Mouse (Mus musculus) spleen, postnatal 36 days (tissue): ENCODE measurements around the gene 2310034G01Rik.

Experiments used
- DNase-seq, 2 experiments: peaks; one replicate each; pipeline ENCODE4 v3.0.0; 2022; ENCODE audit warnings: low spot score in 2 of 2, mixed read lengths in 1 of 2

Gene 2310034G01Rik

GRCm38 (mm10) chr19:46314872-46315742 lies 35.0 kb downstream of the 2310034G01Rik start:
- DNase-seq, result peak in 1 of 2 experiments; percentile 66

DNA sequence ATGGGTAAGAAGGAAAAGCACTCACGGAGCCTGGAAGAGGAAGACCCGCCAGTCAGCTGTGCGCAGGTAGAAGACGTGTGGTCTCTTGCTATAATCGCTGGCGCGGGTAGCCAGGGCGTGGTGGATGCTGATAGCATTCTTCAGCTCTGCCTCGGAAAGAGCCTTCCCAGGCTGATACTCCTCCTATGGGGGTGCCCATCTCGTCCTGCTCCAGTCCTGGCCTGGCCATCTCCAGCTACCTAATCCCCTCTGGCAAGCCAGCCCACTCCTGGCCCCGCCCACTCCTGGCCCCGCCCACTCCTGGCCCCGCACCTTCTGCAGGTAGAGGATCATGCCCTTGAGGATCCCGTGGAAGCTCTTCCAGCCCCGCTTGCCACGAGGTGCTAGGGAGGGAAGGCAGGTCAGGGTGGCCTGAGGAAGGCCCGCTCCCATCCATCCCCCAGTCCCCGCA lies 35.9 kb downstream of the 2310034G01Rik start:
- peak in 1 of 2 experiments; percentile 48 for DNase-seq

DNA sequence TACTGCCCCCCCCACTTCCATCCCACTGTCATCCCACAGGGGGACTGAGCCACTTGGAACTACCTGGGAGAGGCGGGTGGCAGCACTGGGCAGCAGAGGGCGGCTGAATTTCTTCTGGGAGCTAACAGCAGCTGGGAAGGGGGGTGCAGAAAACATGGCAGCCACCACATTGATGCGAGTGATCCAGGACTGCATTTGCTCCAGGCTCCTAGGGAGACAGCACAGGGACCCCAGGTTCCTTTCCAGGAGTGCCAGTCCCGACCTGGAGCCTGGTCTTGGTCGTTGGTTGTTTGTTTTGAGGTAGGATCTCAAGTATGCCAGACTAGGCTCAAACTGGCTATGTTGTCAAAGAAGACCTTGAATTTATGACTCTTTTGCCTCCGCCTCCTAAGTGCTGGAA lies 36.5 kb downstream of the 2310034G01Rik start:
- DNase-seq, result peak in 1 of 2 experiments; percentile 4

DNA sequence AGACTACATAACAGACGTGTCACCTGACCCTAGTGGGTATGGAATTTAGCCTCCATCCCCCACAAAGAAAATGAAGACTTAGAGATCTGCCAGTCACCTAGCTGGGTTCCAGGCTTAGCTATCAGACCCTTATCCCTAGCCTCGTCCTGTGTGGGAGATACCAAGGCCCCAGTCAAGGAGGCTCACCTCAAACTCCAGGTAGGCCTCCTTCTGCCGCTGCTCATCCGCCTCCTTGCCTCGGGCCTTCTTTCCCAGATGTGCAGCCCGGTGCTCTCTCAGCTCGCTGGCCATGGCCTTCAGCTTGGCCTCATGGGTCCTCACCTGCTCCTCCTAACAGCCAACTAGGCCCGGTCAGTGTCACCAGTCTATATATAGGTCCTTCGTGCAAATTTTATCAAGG lies 37.0 kb downstream of the 2310034G01Rik start:
- DNase-seq, result no peak

DNA sequence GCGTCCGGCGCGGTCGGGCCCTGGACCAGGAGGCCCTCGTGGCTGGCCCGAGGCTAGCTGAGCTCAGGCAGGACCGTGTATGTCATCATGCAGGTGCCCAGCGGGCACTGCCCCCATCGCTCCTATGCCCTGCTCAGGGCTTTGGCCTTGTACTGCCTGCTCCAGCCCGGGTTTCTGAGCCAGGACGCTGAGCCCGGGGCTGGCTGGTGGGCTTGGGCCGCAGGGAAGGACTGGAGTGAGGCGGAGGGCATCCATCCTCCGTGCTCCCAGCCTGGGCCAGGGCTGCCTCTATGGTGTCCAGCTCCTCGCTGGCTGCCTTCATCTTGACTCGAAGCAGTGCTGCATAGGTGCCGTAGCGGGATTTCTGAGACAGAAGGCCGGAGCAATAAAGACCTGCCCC lies 37.5 kb downstream of the 2310034G01Rik start:
- no peak for DNase-seq

DNA sequence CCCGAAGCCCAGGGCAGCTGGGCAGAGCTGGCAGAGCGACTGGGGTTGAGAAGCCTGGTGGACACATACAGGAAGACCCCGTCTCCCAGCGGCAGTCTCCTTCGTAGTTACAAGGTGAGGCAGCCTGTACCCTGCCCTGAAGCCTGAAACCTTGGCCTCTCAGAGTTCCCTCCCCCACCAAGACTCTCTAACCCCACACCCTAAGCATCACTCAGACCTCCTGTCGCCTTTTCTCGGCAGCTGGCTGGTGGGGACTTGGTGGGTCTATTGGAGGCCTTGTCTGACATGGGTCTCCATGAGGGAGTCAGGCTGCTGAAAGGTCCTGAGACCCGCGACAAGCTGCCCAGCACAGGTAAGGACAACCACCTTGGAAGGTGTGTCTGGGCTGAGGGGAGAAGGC lies 38.8 kb downstream of the 2310034G01Rik start:
- DNase-seq, result no peak

- no peak for DNase-seq
Observed at GRCm38 (mm10) chr19:46310312-46310865, 39.7 kb downstream of the 2310034G01Rik start.

DNA sequence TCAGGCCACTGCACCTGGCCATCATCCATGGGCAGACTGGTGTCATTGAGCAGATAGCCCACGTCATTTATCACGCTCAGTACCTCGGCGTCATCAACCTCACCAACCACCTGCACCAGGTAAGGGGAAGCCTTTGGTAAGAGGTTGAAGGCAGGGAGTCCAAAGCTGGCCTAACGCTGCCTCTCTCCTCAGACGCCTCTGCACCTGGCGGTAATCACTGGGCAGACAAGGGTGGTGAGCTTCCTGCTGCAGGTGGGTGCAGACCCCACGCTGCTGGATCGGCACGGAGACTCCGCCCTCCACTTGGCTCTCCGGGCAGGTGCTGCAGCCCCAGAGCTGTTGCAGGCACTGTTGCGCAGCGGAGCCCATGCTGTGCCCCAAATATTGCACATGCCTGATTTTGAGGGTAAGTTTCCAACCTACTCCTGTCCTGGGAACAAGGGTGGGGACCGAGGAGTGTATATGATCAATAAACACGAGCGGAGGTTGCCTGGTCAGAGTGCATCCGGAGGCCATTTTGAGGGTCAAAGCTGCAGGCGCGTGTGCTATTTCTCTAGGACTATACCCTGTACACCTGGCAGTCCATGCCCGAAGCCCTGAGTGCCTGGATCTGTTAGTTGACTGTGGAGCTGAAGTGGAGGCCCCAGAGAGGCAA lies 40.3 kb downstream of the 2310034G01Rik start:
- no peak for DNase-seq

GRCm38 (mm10) chr19:46308706-46309435 lies 41.2 kb downstream of the 2310034G01Rik start:
- DNase-seq, result peak; percentile 77 to 78

GRCm38 (mm10) chr19:46308303-46308702 lies 41.8 kb downstream of the 2310034G01Rik start:
- no peak for DNase-seq

GRCm38 (mm10) chr19:46307781-46308180 lies 42.3 kb downstream of the 2310034G01Rik start:
- no peak for DNase-seq

- DNase-seq, result no peak
Observed at GRCm38 (mm10) chr19:46306751-46307289, 43.3 kb downstream of the 2310034G01Rik start.

- no peak for DNase-seq
Observed at GRCm38 (mm10) chr19:46306268-46306610, 43.9 kb downstream of the 2310034G01Rik start.

GRCm38 (mm10) chr19:46305432-46306267 lies 44.5 kb downstream of the 2310034G01Rik start:
- peak; percentile 91 to 92 for DNase-seq

GRCm38 (mm10) chr19:46304908-46305333 lies 45.2 kb downstream of the 2310034G01Rik start:
- DNase-seq, result no peak

- peak; percentile 97 for DNase-seq
Observed at GRCm38 (mm10) chr19:46304216-46304841, 45.8 kb downstream of the 2310034G01Rik start, which contains the start of gene Nfkb2. TSS of gene Nfkb2 (plus strand) at chr19:46304320.

- no peak for DNase-seq
Observed at GRCm38 (mm10) chr19:46303251-46304215, 46.6 kb downstream of the 2310034G01Rik start.

GRCm38 (mm10) chr19:46302551-46302950 lies 47.6 kb downstream of the 2310034G01Rik start:
- DNase-seq, result no peak
